11 mouse cellular contexts compared by ENCODE assay signal in genomic region chr1:131770656-131771055, GRCm38 (mm10). TPM values are rescaled to one million over a fixed set of nuclear protein-coding genes. Genes with fewer than 3 reads are reported as not detected.
A peak's percentile ranks its signal among the peaks of the same experiment; 100 is the strongest.
DNase-seq lines count a peak whose midpoint lies in the region; ATAC-seq lines count a peak whose summit lies in the region.
"Had no signal": no experiment of that assay in that cellular context is flagged by ENCODE, and none has a peak within 500 bp of the region (broad histone marks: within the 10 kb centered on the region; RNA-seq: fewer than 3 reads in every experiment).

No protein-coding gene starts in this region.

- ATAC-seq in midbrain, embryonic 14.5 days (ENCODE audit: low FRiP score, low TSS enrichment), result no peak
- no peak for ATAC-seq in megakaryocyte, adult 5-6 weeks (ENCODE audit: poor library complexity, severe bottlenecking)

- DNase-seq in cerebellum, adult 9-11 months, result peak; percentile 39
- no peak for DNase-seq in cerebellum, adult 11-12 months
- peak; percentile 61 for DNase-seq in midbrain, embryonic 14.5 days
- DNase-seq in midbrain, embryonic 10.5 days (ENCODE audit: low spot score), result no peak
- peak; percentile 79 to 82 for DNase-seq in kidney, postnatal 36 days
- peak; percentile 85 for DNase-seq in right cerebral cortex, adult 18-20 months
- no peak for DNase-seq in embryo, embryonic 9.5 days (ENCODE audit: extremely low spot score)

- no peaks in the 10 kb centered on the region for H3K27me3 ChIP-seq in midbrain, embryonic 14.5 days (ENCODE audit: control insufficient read depth, insufficient read depth, low read length)
- no peaks in the 10 kb centered on the region for H3K27me3 ChIP-seq in midbrain, embryonic 10.5 days (ENCODE audit: low read depth, poor library complexity, severe bottlenecking)

- 59% methylated on average over 4 of the region's 4 CpGs for WGBS in midbrain, embryonic 14.5 days
- 83% methylated on average over 4 of the region's 4 CpGs for WGBS in midbrain, embryonic 10.5 days

- H3K4me3 ChIP-seq in midbrain, embryonic 14.5 days (replicated peaks; ENCODE audit: low read depth, low read length), result no peak overlapping the region
- H3K4me3 ChIP-seq in midbrain, embryonic 10.5 days, result no peak overlapping the region

- H3K9ac ChIP-seq in midbrain, embryonic 14.5 days (replicated peaks; ENCODE audit: low read length), result no peak overlapping the region

- no peaks in the 10 kb centered on the region for H3K36me3 ChIP-seq in midbrain, embryonic 14.5 days (ENCODE audit: control insufficient read depth, insufficient read depth, low read length)
- no peaks in the 10 kb centered on the region for H3K36me3 ChIP-seq in midbrain, embryonic 10.5 days

- no peak overlapping the region for H3K27ac ChIP-seq in midbrain, embryonic 14.5 days (replicated peaks; ENCODE audit: low read depth, low read length)
- H3K27ac ChIP-seq in midbrain, embryonic 10.5 days (replicated peaks), result no peak overlapping the region
- H3K27ac ChIP-seq: kidney, postnatal 0 days had no signal

- H3K4me1 ChIP-seq in midbrain, embryonic 14.5 days (ENCODE audit: control insufficient read depth, insufficient read depth, low read length), result no peaks in the 10 kb centered on the region
- H3K4me1 ChIP-seq in midbrain, embryonic 10.5 days, result peaks cover 2% of the 10 kb centered on the region; the same call in 1 of the 2 replicates

- H3K4me2 ChIP-seq in midbrain, embryonic 14.5 days (ENCODE audit: low read length), result no peak overlapping the region

- H3K9me3 ChIP-seq in midbrain, embryonic 14.5 days (ENCODE audit: control insufficient read depth, low read length), result no peaks in the 10 kb centered on the region
- H3K9me3 ChIP-seq in midbrain, embryonic 10.5 days (replicated peaks), result no peaks in the 10 kb centered on the region

RNA-seq across cellular contexts. Expression of gene Pm20d1, which starts 26.5 kb away (rescaled TPM):
- polyA plus RNA-seq in midbrain, embryonic 14.5 days (2014; fragmentation: Nextera tagmentation; extraction: Ambion mirVana), result 0.09 and 0.20 TPM in 2 replicates
- 1.7 and 1.8 TPM in 2 replicates for polyA plus RNA-seq in midbrain, embryonic 10.5 days (2016; fragmentation: Nextera tagmentation; extraction: Ambion mirVana)
- 0.07 TPM in 1 of 2 replicates, not detected in the other for total RNA-seq in megakaryocyte, adult 5-6 weeks (2015)
- not detected in 2 replicates for total RNA-seq in megakaryocyte, adult 5-6 weeks (2017)
- total RNA-seq: neutrophil, adult 5-6 weeks had no signal

RNA-seq across cellular contexts. Expression of gene Slc26a9, which starts 26.8 kb away (rescaled TPM):
- polyA plus RNA-seq in midbrain, embryonic 14.5 days (2014; fragmentation: Nextera tagmentation; extraction: Ambion mirVana), result 0.04 and 0.13 TPM in 2 replicates
- not detected in 2 replicates for polyA plus RNA-seq in midbrain, embryonic 10.5 days (2016; fragmentation: Nextera tagmentation; extraction: Ambion mirVana)
- not detected in 2 replicates for total RNA-seq in megakaryocyte, adult 5-6 weeks (2015)
- total RNA-seq in megakaryocyte, adult 5-6 weeks (2017), result not detected in 2 replicates
- total RNA-seq: neutrophil, adult 5-6 weeks had no signal
- polyA plus RNA-seq: C2C12 had no signal

RNA-seq across cellular contexts. Expression of gene Slc41a1, which starts 56.6 kb away (rescaled TPM):
- polyA plus RNA-seq in midbrain, embryonic 14.5 days (2014; fragmentation: Nextera tagmentation; extraction: Ambion mirVana), result 7.5 and 12.9 TPM in 2 replicates
- 11.4 and 12.1 TPM in 2 replicates for polyA plus RNA-seq in midbrain, embryonic 10.5 days (2016; fragmentation: Nextera tagmentation; extraction: Ambion mirVana)
- total RNA-seq in megakaryocyte, adult 5-6 weeks (2015), result 3.4 and 7.8 TPM in 2 replicates
- total RNA-seq in megakaryocyte, adult 5-6 weeks (2017), result 3.1 and 5.3 TPM in 2 replicates

Comparison
In these comparisons a context has a peak if more than half of its experiments do, and no peak if none do; other contexts are left out.
1. DNase-seq: peak in cerebellum, adult 9-11 months (single experiment), midbrain, embryonic 14.5 days (single experiment), kidney, postnatal 36 days (2 of 2) and right cerebral cortex, adult 18-20 months (single experiment); none in cerebellum, adult 11-12 months (single experiment), midbrain, embryonic 10.5 days (single experiment) and embryo, embryonic 9.5 days (single experiment).